Mouse (Mus musculus) embryonic fibroblast, embryonic 13.5 days (primary cell): ENCODE data around the gene Bnip3. TPM values are rescaled to one million over a fixed set of nuclear protein-coding genes. Genes with fewer than 3 reads are reported as not detected.

Experiments
- H3K27ac ChIP-seq: 2 replicates; pipeline ENCODE4 v1.5.1; 2012; ENCODE audit warnings: low read length, control low read depth, inconsistent platforms; ENCODE audit not compliant: insufficient read depth
- H3K4me1 ChIP-seq: 2 replicates; pipeline ENCODE4 v1.6.1; 2011; ENCODE audit warnings: low read length; ENCODE audit not compliant: control insufficient read depth, insufficient read depth
- H3K4me3 ChIP-seq: 2 replicates; pipeline ENCODE4 v1.5.1; 2011; ENCODE audit warnings: mild to moderate bottlenecking, control low read depth, low read length; ENCODE audit not compliant: insufficient read depth
- CTCF ChIP-seq: IDR thresholded peaks from 2 replicates; pipeline ENCODE4 v1.5.1; 2011; ENCODE audit warnings: mild to moderate bottlenecking, control low read depth, low read length, moderate library complexity, borderline replicate concordance; ENCODE audit not compliant: insufficient read depth
- POLR2A ChIP-seq: IDR thresholded peaks from 2 replicates; pipeline ENCODE4 v1.6.1; 2011; ENCODE audit warnings: low read depth, mild to moderate bottlenecking, control low read depth, low read length, moderate library complexity
- polyA plus RNA-seq: library from polyadenylated mRNA; stranded (reverse); fragments of >200 nt; gene quantifications from 2 replicates; pipeline ENCODE4 v1.2.4, GENCODE M21; 2011; ENCODE audit warnings: low read depth; ENCODE audit not compliant: missing spikeins, insufficient read length

The Bnip3 gene
- 55.0 and 60.7 TPM in 2 replicates for polyA plus RNA-seq

DNA sequence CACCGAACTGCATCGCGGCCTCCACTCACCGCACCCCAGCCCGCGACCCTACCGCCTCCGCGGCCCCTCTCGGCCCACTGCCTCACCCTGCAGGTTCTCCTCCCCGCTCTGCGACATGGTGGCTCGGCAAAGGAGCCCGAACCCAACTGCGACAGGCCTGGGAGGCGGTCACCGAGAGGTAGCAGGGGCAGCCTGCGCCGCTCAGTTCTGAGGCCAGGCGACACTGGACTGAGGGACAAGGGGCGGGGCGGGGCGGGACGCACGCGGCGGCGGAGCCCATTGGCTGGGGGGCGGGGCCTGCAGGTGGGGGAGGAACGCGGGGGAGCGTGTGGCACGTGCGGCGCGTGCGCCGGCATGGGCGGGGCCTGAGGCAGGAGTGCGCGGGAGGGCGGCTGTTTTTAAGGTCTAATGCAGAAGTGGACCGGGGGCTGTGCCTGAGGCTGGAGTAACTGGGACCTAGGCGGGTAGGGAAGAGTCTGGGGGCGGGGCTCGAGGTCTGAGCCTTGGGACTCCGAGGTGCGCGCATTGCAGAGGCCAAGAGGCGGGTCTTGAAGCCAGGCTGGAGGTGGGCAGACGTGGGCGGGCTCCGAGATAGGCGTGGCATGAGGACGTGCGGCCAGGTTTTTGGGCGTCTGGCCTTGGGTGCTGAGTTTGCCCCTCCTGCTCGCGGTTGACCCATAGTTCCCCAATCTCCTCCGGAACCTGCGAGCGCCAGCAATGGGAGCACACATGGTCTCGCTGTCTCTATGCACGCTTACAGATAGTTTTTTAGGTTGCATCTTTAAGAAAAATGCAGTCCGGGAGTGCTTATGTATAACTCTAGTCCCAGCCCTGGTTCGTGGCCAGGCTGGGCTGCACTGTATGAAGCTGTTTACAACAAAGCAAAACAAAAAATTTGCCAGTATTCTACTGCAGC is at the start of gene Bnip3:
TSS of gene Bnip3 (minus strand) at position 243 of the 916 bp plus-strand sequence.
- peak within 1 kb of the TSS; percentile 97 for H3K4me3 ChIP-seq
- H3K27ac ChIP-seq, result no peak within 1 kb of the TSS
- no peak for TF ChIP-seq CTCF
- TF ChIP-seq POLR2A, result peak; percentile 97
- no peaks in the 10 kb centered on the region; the same call in 1 of the 2 replicates for H3K4me1 ChIP-seq

DNA sequence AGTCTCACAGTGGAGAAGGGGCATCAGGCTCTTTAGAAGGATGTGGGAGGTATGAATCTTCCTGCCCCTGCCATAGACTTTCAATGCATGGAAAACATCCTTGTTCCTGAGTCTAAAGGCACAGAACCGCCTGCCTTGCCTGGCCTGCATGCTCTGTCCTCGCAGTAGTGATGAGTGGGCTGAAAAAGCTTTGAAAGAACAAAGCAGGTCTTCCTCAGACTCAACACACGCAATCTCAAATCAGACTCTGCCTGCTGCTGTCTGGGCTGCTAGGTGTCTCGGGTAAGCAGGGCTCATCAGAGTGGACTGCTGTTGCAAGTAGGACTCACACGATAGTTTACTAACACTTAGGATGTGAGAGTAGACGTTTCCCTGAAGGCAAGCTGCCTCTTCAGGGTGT is 47.8 kb upstream of the Bnip3 start:
- H3K27ac ChIP-seq, result no peak overlapping the region
- no peak for TF ChIP-seq CTCF
- no peak for TF ChIP-seq POLR2A
- no peaks in the 10 kb centered on the region for H3K4me1 ChIP-seq
- H3K4me3 ChIP-seq, result no peak overlapping the region

DNA sequence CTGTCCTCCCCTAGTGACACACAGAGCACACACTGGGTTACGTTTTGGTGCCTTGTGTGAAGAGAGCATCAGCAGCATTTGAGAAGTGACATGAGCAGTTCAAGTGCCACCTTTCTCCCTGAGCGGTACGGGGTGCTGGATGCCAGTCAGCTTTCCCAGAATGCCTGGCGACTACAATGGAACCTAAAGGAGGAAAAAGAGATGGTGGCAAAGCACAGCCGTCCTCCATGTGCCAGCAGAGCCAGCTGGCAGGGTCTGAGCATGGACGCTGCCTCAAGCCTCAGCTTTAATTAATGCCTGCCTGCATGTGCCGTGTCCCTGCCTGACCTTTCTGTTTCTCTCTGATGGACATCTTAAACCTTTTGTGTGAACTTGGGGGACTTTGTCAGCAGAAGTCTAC is 46.5 kb upstream of the Bnip3 start:
- Histone ChIP-seq H3K27ac (no peak overlapping the region), H3K4me1 (no peaks in the 10 kb centered on the region), H3K4me3 (no peak overlapping the region)
- no peak for TF ChIP-seq CTCF
- no peak for TF ChIP-seq POLR2A

DNA sequence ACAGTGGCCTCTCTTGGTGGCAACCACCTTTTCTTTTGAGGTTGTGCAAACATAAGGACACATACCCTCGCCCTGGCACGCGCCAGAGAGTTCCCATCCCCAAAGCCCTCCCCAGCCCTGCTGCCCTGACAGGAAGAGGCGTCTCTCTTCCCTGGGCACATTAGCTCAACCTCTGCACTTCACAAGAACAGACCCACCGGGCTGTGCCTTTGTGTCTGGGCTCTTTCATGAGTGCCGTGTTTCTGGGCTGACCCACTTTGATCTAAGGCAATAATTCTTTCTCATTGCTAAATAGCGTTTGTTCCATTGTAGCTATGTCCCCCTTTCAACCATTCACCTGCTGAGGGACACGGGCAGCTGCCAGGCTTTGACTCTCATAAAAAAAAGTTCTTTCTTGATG is 39.0 kb upstream of the Bnip3 start:
- TF ChIP-seq CTCF, result no peak
- no peak for TF ChIP-seq POLR2A
- H3K4me3 ChIP-seq, result no peak overlapping the region
- no peak overlapping the region for H3K27ac ChIP-seq
- no peaks in the 10 kb centered on the region for H3K4me1 ChIP-seq

DNA sequence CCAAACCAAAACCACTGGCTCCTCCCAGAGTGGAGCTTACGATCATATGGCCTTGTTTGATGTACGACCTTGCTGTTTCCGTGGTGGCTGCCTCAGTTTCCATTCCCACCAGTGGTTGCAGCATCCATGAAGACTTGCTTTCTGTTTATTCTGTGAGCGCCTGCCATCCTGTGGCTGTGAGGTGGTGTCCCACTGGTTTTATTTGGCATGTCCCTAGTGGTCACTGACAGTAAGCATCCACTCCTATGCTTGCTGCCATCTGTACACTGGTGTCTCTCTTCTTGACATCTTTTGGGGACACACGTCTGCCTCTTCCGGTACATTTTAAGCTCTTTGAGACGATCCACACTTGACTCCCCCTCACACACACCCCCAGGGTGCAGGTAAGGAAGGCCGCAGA is 38.4 kb upstream of the Bnip3 start:
- H3K4me3 ChIP-seq, result no peak overlapping the region
- TF ChIP-seq POLR2A (no peak), CTCF (no peak)
- no peaks in the 10 kb centered on the region for H3K4me1 ChIP-seq
- H3K27ac ChIP-seq, result no peak overlapping the region

DNA sequence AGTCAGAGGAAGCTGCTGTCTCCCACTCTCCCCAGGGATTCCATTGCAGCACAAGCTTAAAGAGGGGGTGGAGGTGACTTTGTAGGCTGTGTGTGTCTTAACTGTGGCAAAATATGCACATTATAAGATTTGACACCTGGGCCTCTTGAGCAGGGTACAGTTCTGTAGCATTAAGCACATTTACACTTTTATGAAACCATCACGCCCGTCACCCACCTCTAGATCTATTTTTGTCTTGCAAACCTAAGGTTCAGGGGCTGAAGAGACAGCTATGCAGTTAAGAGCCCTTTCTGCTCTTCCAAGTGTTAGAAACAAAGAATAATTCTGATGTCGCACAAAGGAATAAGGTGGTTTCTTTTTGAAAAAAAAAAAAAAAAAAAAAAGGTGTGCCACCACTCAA is 36.3 kb upstream of the Bnip3 start:
- no peaks in the 10 kb centered on the region for H3K4me1 ChIP-seq
- H3K4me3 ChIP-seq, result no peak overlapping the region
- TF ChIP-seq CTCF (no peak), POLR2A (no peak)
- no peak overlapping the region for H3K27ac ChIP-seq

DNA sequence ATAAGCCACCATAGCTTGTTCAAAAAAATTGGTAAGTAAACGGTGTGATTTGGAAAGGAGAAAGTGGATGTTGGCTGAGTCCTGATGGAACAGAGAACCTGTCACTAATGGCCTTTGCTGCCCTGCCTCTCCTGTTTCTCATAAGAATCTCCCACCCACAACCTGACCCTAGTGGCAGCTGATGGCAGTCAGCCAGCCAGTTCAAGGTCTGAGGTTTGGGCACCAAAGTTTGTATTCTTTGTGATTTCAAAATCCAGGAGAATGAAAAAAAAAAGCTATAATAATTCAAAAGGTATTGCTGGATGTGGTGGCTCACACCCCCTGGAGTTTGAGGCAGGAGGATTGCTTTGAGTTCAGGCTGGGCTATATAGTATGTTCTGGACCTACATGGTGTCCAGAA is 33.0 kb upstream of the Bnip3 start:
- TF ChIP-seq POLR2A (no peak), CTCF (no peak)
- no peak overlapping the region for H3K27ac ChIP-seq
- H3K4me1 ChIP-seq, result no peaks in the 10 kb centered on the region
- H3K4me3 ChIP-seq, result no peak overlapping the region

DNA sequence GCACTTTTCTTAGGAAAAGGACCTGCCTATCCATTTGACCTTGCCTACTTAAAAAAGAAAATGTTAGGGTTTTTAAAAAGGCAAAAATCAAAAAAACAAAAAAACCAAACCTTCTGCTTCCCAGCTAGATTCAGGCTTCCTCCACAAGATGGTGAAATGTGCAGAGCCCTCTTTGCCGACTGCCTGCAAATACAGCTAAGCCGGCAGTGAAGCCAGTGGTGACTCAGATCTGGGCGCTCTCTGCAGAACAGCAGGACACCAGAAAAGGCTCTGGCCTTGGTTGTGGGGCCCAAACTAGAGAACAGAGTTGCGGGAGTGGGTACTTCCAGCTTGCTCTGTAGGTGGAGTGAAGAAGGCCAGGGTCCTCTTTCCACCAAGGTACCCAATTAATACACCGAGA is 32.3 kb upstream of the Bnip3 start:
- no peaks in the 10 kb centered on the region for H3K4me1 ChIP-seq
- H3K27ac ChIP-seq, result no peak overlapping the region
- TF ChIP-seq CTCF, result no peak
- no peak for TF ChIP-seq POLR2A
- H3K4me3 ChIP-seq, result no peak overlapping the region

DNA sequence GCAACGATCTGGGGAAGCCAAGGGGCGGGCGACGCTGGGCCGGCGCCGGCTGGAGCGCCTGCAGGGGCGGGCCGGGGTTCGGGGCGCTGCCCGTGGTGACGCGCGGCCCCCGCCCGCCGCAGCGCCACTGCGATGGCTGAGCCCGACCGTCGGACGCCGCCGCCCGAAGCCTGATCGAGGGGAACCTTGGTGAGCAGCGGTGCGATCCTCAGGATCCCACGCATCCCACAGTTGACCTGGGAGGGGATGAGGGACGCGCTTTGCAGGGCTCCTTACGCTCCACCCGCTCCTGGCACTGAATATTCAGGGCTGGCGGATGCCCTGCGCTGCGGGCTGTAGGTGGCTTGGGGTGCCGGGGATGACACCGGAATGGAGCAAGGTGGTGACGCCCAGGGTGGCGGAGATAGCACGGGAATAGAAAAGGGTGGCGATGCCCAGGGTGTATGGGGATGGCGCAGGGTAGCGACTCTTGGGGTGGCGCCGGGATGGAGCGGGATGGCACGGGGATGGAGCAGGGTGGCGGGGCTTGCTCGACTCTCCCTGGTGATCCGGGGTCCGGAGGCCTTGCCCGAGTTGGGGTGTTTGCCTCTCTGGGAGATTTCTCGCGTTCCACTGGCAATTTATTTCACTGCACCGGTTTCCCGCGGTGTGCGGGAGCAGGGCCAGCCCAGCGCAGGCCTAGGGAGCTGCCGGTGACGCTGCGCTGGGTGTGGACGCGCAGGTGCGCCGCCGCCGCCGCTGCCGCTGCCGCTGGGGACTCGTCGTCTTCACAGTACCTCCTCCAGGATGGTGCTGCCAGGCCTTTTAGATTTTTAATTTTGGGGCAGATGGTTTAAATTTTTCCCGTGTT is 31.5 kb upstream of the Bnip3 start, which contains the start of gene Jakmip3:
TSS of gene Jakmip3 (plus strand) at position 119 of the 850 bp plus-strand sequence.
- Histone ChIP-seq H3K4me3 (peak within 1 kb of the TSS; percentile 10; the same call in 1 of the 2 replicates), H3K27ac (no peak within 1 kb of the TSS), H3K4me1 (no peaks in the 10 kb centered on the region)
- TF ChIP-seq POLR2A, result no peak
- no peak for TF ChIP-seq CTCF

DNA sequence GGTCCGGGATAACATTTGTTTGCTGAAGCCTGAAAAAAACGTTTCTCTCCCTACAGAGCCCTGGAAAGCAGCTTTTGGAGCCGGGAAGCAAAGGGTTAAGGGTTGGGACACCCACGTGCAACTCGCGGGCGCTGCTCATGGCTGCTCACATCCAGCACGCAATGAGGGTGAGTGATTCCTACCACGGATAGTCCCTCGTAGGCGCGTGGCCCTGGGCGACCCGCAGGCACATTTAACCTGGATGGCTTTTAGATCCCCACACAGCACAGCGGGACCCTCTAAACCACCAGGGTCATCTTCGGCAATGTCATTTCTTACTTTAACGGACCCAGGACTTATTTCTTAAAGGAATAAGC is 30.9 kb upstream of the Bnip3 start:
- no peak for TF ChIP-seq POLR2A
- TF ChIP-seq CTCF, result no peak
- Histone ChIP-seq H3K4me3 (peak overlapping the region; percentile 10; the same call in 1 of the 2 replicates), H3K4me1 (no peaks in the 10 kb centered on the region), H3K27ac (no peak overlapping the region)
